Mouse (Mus musculus) kidney, adult 11 months (tissue): ENCODE data around the gene Nup107.
"Not testable (repeated sequence)": the region's sequence is repeated elsewhere in the genome, so short reads cannot be mapped to it uniquely, and the experiment has no call there.

Experiments
- DNase-seq: peaks from one replicate; pipeline ENCODE4 v3.0.0; 2022

The Nup107 gene

DNA sequence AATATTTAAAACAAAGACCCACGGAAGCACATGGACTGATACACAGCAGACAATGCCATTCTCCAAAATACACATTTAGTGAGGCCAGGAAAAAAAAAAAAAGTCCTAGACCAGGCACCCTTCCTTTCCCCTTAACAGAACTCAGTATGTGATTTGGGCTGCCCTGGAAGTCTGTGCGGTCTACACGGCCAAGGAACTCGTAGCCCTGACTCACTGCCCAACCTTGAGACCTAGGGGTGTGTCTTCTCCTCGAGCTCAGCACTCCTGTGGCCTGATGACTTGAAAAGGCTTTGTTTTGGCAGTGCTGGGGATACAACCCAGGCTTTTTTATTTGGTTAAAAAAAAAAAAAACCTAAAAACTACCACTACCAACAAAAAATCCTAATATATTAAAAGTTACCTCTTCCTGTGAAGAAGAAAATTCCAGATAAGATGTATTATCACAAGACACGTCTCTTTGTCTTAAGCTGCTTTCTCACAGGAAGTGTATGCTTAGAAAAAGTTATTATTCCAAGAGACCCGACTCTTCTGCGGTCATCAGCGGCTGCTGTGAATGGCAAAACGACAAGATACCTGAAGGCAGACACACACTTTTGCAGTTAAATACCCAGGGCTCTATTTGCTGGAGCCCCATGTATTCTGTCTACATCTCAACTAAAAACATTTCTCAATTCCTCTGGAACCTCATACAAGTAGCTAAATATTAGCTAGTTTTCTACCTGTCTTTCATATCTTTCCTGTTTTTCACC, 58.2 kb downstream of the Nup107 start:
- DNase-seq: peak; percentile 66

- not testable (repeated sequence) for DNase-seq
Measured at GRCm38 (mm10) chr10:117733626-117734025, 58.9 kb downstream of the Nup107 start.

DNA sequence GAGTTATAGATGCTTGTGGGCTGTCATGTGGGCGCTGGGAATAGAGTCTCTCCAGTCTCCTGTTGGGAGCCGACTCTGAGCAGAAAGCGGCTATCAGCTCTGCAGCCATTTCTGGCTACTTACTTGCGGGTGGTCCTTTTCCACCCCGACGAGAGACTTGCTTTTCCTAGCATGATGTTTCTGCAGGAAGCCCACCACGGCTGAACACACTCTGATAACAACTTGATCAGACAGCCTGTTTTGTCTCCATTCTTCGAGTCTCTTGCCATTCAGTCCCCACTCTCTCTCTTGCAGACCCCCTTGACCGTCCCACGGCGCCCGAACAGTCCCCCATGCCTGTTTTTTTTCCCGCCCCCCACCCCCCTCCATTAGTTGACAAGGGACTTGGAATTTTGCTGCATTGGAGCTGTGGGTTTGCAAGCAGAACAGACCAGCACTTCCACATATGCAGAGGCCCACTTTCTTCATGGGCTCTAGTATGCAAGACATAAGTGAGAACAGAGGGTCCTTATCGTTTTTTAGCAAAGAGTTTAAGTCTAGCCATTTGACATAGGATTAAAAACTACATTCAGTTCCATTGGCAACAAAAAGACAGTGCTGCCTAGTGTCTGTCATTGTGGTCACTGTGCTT, 59.4 kb downstream of the Nup107 start:
- DNase-seq: no peak

GRCm38 (mm10) chr10:117732184-117732583, 60.3 kb downstream of the Nup107 start:
- no peak for DNase-seq

DNA sequence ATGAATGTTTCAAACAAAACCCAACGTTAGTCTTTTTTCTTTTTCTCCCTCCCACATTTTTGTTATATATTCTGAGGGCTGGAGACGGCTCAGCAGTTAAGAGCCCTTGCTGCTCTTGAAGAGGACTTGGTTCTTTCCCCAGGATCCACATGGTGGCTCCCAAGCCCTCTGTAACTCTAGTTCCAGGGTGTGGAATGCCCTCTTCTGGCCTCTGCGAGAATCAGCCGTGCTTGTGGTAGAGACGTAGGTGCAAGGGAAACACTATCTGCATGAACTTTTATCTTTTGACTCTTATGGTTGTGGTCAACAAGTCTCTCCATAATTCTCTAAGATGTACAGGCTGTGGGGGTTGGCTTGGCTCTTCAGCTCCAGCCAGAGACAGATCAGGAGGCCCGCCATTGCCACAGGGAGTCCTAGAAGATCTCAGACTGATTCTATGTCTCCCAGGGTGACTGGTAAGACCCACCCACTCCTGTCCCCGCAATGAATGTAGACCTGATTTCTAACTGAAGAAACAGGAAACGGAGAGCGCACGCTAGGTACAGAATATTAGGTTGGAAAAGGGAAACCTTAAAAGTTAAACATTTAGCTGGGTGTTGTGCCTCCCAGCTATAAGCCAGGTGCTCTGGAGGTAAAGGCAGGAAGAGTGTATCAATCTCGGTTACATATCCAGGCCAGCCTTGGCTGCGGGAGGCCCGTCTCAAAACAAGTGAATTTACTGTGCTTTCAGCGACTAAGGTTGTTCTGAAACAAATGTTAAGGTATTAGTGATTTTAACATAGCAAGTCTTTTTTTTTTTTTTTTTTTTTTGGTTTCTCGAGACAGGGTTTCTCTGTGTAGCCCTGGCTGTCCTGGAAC, 61.0 kb downstream of the Nup107 start:
- peak; percentile 78 for DNase-seq

DNA sequence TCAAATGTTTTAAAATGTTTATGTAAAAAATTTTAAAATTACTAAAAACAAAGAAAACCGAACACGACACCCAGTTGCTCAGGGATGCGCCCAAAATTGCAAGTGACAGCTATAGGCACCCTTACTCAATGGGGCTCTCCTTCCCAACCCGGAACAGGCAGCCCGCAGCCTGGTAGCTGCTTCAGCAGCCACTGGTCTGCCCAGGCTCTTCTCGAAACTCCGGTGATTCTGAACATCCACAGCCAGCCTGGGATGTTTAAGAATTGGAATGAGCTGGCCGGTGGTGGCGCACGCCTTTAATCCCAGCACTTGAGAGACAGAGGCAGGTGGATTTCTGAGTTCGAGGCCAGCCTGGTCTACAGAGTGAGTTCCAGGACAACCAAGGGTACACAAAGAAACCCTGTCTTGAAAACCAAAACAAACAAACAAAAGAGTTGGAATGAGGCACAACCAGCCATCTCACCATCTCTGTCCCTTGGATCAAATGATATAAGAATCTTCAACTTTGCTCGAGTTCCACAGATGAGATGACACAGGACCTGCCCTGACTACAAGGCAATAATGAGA, 61.8 kb downstream of the Nup107 start:
- no peak for DNase-seq

GRCm38 (mm10) chr10:117730140-117730539, 62.4 kb downstream of the Nup107 start:
- no peak for DNase-seq

- DNase-seq: no peak
Measured at GRCm38 (mm10) chr10:117729139-117729814, 63.2 kb downstream of the Nup107 start.

- no peak for DNase-seq
Measured at GRCm38 (mm10) chr10:117728574-117728973, 63.9 kb downstream of the Nup107 start.

DNA sequence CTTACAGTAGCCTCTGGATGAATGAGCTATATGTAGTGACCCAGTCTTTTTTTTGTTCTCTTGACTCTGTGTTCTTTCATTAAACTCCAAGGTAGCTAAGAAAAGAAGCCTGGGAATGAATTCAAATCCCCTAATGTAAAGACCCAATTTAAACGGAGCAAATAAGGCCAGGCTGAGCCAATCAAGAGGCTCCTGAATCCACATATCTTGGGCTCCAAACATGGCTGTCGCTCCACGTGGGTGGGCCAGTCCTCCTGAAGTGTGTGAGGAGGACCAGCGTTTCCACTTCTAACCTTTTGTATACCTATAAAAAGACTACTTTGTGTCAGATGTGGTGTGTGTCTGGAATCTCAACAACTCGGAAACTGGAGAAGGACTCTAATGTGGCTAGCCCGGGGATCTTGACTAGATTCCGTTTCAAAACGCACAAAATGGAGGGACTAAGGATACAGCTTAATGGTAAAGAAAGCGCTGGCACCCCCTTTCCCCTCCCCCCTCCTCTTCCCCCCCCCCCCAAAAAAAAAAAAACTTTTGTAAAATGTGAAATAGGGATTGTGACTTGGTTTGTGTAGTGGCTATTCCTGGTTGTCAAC, 64.9 kb downstream of the Nup107 start:
- DNase-seq: no peak

- no peak for DNase-seq
Measured at GRCm38 (mm10) chr10:117726888-117727385, 65.6 kb downstream of the Nup107 start.

DNA sequence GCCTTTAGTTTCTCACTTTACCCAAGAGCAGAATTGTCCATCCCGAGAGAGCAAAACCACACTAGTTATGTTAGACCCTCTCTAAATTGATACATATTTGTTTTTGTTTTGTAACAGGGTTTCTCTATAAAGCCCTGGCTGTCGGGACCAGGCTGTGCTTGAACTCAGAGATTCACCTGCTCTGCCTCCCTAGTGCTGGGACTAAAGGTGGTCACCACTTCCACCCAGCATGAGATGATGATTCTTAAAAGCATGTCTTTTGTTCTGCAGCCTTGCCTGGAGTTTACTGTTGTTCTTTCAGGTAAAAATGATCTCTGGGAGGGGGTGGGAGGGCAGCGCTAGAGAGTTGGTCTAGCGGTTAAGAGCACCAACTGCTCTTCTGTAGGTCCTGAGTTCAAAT, 66.2 kb downstream of the Nup107 start:
- DNase-seq: no peak

- no peak for DNase-seq
Measured at GRCm38 (mm10) chr10:117725671-117726070, 66.8 kb downstream of the Nup107 start.

DNA sequence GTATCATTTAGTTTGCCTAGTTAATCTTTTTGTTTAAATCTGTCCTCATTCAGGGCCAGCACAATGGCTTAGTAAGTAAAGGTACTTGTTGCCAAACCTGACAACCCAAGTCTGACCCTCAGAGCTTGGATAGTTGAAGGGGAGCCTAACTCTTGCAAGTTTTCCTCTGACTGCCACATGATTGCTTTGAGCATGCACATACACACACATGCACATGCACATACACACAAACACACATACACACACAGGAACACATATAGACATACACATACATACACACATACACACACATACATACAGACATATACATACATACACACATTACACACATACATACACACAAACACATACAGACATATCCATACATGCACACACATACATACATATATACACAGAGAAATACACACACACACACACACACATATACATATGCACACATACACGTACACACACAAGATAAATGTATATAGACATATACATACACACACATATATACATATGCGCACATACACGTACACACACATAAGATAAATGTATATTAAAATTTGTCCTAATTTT, 67.6 kb downstream of the Nup107 start:
- DNase-seq: no peak

DNA sequence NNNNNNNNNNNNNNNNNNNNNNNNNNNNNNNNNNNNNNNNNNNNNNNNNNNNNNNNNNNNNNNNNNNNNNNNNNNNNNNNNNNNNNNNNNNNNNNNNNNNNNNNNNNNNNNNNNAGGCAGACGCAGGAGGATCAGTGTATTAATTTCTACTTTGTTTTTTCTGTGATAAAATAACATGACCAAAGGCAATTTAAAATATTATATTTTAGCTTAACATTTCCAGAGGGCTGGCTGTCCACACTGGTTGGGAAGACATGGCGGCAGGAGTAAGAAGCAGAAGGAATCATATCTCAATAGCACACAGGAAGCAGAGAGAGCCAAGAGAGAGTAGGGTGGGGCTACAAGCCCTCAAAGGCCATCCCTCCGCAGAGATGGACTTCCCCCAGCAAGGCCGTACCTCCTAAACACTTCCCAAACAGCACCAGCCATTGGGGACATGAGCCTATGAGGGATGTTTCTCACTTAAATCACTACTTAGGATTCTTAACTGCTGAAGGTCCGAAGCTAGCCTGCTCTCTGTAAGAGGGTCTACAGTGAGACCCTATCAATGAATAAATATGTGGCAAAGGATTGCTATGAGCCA, 68.3 kb downstream of the Nup107 start:
- DNase-seq: no peak

- peak; percentile 88 for DNase-seq
Measured at GRCm38 (mm10) chr10:117718161-117719119, 74.1 kb downstream of the Nup107 start.

DNA sequence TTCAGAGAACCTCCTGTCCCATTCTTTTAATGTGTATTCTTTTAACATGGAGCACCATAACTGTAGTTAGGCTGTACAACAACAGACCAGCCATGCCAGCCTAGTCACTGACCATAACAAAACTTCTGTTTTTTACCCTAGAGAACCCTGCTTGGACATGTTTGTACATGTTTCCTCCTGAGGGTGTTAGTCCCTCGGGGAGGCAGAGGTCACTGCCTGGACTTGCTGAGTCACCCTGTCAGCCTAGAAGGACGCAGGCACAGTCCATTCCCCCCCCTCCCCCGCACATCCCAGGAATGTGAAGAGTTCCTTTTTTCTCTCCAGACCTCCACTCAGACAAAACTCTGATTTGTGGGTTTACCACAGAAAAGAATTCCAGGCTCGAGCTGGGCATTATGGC, 74.9 kb downstream of the Nup107 start:
- DNase-seq: peak; percentile 78

DNA sequence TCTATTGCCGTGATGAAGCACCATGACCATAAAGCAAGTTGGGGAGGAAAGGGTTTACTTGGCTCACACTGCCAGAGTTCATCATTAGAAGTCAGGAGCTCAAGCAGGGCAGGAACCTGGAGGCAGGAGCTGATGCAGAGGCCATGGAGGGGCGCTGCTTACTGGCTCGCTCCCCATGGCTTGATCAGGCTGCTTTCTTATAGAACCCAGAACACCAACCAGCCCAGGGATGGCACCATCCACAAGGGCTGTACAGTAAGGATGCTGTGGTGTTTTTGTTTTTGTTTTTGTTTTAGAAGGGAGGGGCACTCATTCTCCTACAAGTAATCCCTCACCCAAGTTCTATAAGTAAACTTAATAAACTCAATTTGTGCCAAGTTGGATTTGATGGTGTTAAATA, 75.8 kb downstream of the Nup107 start:
- DNase-seq: no peak

DNA sequence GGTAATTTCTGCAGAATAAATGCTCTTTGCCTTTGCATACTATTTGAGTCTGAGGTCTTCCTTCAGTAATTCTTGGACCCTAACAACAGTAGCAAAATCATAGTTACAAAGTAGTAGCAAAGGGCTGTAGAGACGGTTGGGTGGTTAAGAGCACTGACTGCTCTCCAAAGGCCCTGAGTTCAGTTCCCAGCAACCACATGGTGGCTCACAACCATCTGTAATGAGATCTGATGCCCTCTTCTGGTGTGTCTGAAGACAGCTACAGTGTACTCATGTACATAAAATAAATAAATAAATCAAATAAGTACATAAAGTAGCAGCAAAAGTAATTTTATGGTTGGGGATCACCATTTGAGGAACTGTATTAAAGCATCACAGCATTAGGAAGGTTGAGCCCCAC, 76.9 kb downstream of the Nup107 start:
- DNase-seq: not testable (repeated sequence)

- DNase-seq: no peak
Measured at GRCm38 (mm10) chr10:117714928-117715500, 77.5 kb downstream of the Nup107 start.
